Mouse (Mus musculus): ENCODE measurements at regions not wholly inside any gene's neighbourhood (a gene's known extent, or its start where the extent isn't known, plus 50 kb on each side); places are given as distances from the start of the nearest gene placed in this dataset.

DNA sequence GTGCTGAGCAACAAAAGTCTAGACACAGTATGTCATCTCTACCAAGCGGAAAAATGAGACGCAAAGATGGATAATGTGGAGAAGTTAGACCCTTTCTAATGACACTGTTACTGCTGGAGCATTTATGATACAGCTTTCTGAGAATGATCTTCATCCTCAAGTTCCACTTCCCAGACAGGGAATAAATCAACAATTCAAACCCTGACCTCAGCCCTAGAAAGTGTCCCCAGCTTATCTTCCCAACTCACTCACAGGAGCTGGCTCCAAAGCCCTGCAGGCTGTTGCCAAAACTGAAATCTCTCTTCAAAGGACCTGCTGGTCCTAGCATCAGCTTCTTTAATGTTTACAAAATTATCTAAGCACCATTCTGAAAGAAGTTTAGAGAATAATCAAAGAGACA is 85.9 kb upstream of the Lmcd1 start:
- H3K4me1 ChIP-seq (ENCODE audit: control insufficient read depth, insufficient read depth, low read length): no peaks in the 10 kb centered on the region
- no peak overlapping the region for H3K4me3 ChIP-seq (ENCODE audit: insufficient read depth, low read length)
- TF ChIP-seq POLR2A (IDR thresholded peaks at IDR 0.05; ENCODE audit: extremely low read depth, insufficient read depth, low read length): no peak
- no peak for TF ChIP-seq CTCF (IDR thresholded peaks at IDR 0.05; ENCODE audit: extremely low read depth, insufficient read depth, low read length)
- H3K27ac ChIP-seq (ENCODE audit: insufficient read depth, low read length): no peak overlapping the region

DNA sequence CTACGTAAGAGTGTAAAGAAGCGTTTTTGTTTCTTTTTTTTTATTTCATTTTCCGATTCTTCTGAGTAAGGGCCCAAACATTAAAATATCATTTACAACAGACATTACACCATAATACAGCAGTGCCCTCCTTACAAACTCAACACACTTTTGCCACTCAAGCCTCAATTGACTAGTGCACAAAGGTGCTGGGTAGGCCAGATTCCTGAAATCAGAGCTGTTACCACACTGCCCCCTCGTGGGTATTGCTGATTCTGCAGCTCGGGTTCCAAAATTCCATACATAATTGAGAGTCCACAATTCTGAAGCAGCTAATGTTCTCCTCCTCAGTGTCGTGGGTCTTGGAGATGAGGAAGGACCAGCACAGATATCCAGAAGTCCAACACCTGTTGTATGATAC is 82.5 kb upstream of the Lmcd1 start:
- TF ChIP-seq CTCF (IDR thresholded peaks at IDR 0.05; ENCODE audit: extremely low read depth, insufficient read depth, low read length) (peak; percentile 90), POLR2A (IDR thresholded peaks at IDR 0.05; ENCODE audit: extremely low read depth, insufficient read depth, low read length) (no peak)
- H3K4me1 ChIP-seq (ENCODE audit: control insufficient read depth, insufficient read depth, low read length): no peaks in the 10 kb centered on the region
- H3K27ac ChIP-seq (ENCODE audit: insufficient read depth, low read length): no peak overlapping the region
- no peak overlapping the region for H3K4me3 ChIP-seq (ENCODE audit: insufficient read depth, low read length)

DNA sequence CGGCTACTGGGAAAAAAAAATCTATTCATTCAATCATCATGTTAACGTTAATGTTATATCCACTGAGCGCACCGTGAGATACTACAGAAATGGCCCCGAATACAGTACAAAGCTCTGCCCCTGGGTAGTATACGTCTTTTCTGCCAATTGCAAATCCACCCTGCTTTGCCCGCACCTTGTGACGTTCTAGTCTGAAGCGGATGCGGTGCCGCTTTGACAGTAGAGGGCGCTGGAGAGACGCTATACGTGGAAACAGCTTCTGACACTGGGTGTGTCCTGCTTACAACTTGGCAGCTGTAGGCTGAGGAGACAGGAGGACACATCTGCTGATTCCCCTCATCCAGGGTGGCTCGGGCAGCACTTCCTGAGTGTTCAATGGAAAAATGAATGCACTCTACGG is 76.1 kb upstream of the Lmcd1 start:
- TF ChIP-seq POLR2A (IDR thresholded peaks at IDR 0.05; ENCODE audit: extremely low read depth, insufficient read depth, low read length) (no peak), CTCF (IDR thresholded peaks at IDR 0.05; ENCODE audit: extremely low read depth, insufficient read depth, low read length) (peak; percentile 90)
- H3K4me3 ChIP-seq (ENCODE audit: insufficient read depth, low read length): peak overlapping the region; percentile 4; the same call in 1 of the 2 replicates
- no peaks in the 10 kb centered on the region for H3K4me1 ChIP-seq (ENCODE audit: control insufficient read depth, insufficient read depth, low read length)
- no peak overlapping the region for H3K27ac ChIP-seq (ENCODE audit: insufficient read depth, low read length)

DNA sequence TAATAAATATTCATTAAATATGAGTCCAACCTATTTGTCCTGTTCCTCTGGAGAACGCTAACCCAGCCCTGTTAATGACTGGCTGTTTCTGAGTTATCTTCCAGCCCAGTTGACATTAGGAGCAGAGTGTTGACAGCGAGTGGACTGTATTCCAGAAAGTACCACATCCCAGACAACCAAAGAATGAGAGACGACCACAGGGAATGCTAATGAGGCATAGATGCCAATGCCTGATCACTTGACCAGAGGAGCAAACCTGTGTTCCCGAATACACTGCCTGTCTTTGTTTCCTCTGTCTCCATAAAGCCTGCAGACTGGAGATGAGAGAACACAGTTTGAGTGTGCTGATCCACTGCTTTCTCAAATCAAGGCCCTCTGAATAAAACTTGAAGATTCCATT is 74.3 kb upstream of the Lmcd1 start:
- Histone ChIP-seq H3K4me1 (ENCODE audit: control insufficient read depth, insufficient read depth, low read length) (no peaks in the 10 kb centered on the region), H3K4me3 (ENCODE audit: insufficient read depth, low read length) (no peak overlapping the region), H3K27ac (ENCODE audit: insufficient read depth, low read length) (no peak overlapping the region)
- TF ChIP-seq POLR2A (IDR thresholded peaks at IDR 0.05; ENCODE audit: extremely low read depth, insufficient read depth, low read length): no peak
- TF ChIP-seq CTCF (IDR thresholded peaks at IDR 0.05; ENCODE audit: extremely low read depth, insufficient read depth, low read length): no peak

DNA sequence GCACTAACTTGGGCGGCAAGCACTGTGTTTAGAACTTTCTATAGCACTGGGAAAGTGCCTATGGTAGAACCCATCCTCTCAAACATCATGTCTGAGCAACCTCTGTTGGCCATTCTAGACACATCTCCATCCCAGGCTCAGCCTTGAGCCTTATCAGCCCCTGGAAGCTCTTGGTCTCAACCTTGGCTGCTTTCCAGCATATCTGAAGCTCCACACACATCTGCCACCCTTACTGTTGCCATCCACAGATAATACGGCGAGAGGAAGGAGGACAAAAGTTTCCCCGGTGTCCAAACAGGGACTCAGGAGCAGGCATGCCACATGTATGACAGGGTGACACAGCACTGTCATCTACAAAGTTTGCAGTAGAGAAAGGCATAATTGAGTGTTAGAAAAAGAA is 71.4 kb upstream of the Lmcd1 start:
- TF ChIP-seq CTCF (IDR thresholded peaks at IDR 0.05; ENCODE audit: extremely low read depth, insufficient read depth, low read length): no peak
- TF ChIP-seq POLR2A (IDR thresholded peaks at IDR 0.05; ENCODE audit: extremely low read depth, insufficient read depth, low read length): no peak
- H3K4me1 ChIP-seq (ENCODE audit: control insufficient read depth, insufficient read depth, low read length): no peaks in the 10 kb centered on the region
- H3K27ac ChIP-seq (ENCODE audit: insufficient read depth, low read length): no peak overlapping the region
- H3K4me3 ChIP-seq (ENCODE audit: insufficient read depth, low read length): no peak overlapping the region

DNA sequence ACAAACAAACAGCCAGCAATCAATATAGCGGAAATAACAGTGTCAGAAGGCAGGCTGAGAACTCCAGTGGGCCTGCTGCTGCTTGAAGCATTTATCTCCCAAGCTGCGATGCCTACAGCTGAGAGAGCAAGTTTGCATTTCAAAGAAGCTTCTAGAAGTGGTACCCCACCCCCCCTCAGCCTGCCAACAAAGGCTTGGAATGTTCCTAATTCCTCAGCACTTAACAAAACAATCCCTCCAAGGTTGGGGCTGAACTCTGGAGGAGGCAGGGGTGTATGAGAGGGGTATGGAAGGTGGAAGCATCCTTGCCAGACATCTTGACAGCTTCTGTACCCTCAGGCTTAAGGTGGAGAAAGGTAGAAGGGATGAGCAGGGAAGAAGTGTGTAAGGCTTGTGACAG is 70.2 kb upstream of the Lmcd1 start:
- no peaks in the 10 kb centered on the region for H3K4me1 ChIP-seq (ENCODE audit: control insufficient read depth, insufficient read depth, low read length)

DNA sequence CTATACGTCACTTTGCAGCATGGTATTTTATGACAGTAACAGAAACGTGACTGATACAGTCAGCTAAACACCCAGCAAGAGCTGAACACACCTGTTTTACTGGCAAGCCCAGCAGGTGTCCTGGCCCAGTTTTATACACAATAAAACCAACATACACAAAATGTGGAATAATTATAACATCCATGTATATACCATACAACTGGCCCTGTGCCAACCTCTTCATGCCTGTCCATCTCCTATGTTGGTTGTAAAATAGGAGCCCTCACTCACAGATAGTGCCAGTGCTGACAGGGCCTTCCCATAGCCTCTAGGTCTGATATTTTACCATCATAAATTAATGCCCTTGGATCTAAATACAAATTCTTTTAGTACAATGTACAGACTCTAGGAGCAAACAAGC is 68.6 kb upstream of the Lmcd1 start:
- H3K4me1 ChIP-seq (ENCODE audit: control insufficient read depth, insufficient read depth, low read length): no peaks in the 10 kb centered on the region
- no peak overlapping the region for H3K27ac ChIP-seq (ENCODE audit: insufficient read depth, low read length)
- H3K4me3 ChIP-seq (ENCODE audit: insufficient read depth, low read length): no peak overlapping the region
- TF ChIP-seq CTCF (IDR thresholded peaks at IDR 0.05; ENCODE audit: extremely low read depth, insufficient read depth, low read length): no peak
- no peak for TF ChIP-seq POLR2A (IDR thresholded peaks at IDR 0.05; ENCODE audit: extremely low read depth, insufficient read depth, low read length)

More for the DNA sequence above, 70.2 kb upstream of the Lmcd1 start:
- no peak for TF ChIP-seq POLR2A (IDR thresholded peaks at IDR 0.05; ENCODE audit: extremely low read depth, insufficient read depth, low read length)
- no peak for TF ChIP-seq CTCF (IDR thresholded peaks at IDR 0.05; ENCODE audit: extremely low read depth, insufficient read depth, low read length)
- H3K27ac ChIP-seq (ENCODE audit: insufficient read depth, low read length): no peak overlapping the region
- no peak overlapping the region for H3K4me3 ChIP-seq (ENCODE audit: insufficient read depth, low read length)

DNA sequence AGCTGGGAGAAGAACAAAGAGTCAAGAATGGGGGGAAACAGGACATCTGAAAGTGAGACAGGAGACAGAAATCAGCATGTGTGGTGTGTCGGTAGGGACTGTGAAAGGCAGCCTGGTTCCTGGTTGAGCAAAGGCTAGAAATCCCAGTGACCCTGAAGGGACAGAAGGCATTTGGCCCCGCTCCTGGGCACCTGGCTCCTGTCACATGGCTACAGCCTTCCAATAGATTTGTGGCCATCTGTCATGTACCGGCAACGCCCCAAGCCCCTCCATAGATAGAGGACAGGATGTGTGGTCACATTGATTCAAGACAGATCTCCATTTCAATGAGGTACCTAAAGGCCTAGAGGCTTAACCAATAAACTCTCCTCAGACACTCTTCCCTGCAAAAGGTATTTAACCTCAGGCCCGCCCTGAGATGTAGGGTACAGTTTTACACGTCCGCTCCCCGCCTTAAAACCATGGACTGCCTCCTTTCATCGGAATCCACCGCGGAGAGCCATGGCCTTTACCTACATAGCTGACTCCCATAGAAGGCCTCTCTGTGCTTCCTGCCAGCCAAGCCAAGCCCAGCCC is 68.0 kb upstream of the Lmcd1 start:
- no peak for TF ChIP-seq POLR2A (IDR thresholded peaks at IDR 0.05; ENCODE audit: extremely low read depth, insufficient read depth, low read length)
- TF ChIP-seq CTCF (IDR thresholded peaks at IDR 0.05; ENCODE audit: extremely low read depth, insufficient read depth, low read length): no peak
- Histone ChIP-seq H3K27ac (ENCODE audit: insufficient read depth, low read length) (no peak overlapping the region), H3K4me3 (ENCODE audit: insufficient read depth, low read length) (no peak overlapping the region), H3K4me1 (ENCODE audit: control insufficient read depth, insufficient read depth, low read length) (no peaks in the 10 kb centered on the region)

DNA sequence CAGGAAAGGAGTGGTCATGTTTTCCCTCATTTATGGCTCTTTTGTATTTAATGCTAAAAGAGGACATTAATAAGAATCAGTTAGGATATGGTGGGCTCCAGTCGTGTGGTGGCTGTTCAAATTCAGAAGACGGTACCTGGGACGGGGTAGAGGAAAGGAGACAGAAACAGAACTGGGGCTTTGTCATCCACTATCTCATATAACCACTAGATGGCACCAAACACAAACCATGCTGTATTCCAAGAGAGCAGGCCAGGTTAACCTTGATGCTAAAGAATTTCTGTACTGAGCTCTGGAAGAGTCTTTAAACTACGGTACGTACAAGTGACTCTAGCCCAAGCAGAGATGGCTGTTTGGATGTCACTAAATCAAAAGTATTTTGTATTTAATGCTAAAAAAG is 66.3 kb upstream of the Lmcd1 start:
- no peak for TF ChIP-seq POLR2A (IDR thresholded peaks at IDR 0.05; ENCODE audit: extremely low read depth, insufficient read depth, low read length)
- peak; percentile 62 for TF ChIP-seq CTCF (IDR thresholded peaks at IDR 0.05; ENCODE audit: extremely low read depth, insufficient read depth, low read length)
- Histone ChIP-seq H3K27ac (ENCODE audit: insufficient read depth, low read length) (no peak overlapping the region), H3K4me1 (ENCODE audit: control insufficient read depth, insufficient read depth, low read length) (no peaks in the 10 kb centered on the region), H3K4me3 (ENCODE audit: insufficient read depth, low read length) (no peak overlapping the region)

DNA sequence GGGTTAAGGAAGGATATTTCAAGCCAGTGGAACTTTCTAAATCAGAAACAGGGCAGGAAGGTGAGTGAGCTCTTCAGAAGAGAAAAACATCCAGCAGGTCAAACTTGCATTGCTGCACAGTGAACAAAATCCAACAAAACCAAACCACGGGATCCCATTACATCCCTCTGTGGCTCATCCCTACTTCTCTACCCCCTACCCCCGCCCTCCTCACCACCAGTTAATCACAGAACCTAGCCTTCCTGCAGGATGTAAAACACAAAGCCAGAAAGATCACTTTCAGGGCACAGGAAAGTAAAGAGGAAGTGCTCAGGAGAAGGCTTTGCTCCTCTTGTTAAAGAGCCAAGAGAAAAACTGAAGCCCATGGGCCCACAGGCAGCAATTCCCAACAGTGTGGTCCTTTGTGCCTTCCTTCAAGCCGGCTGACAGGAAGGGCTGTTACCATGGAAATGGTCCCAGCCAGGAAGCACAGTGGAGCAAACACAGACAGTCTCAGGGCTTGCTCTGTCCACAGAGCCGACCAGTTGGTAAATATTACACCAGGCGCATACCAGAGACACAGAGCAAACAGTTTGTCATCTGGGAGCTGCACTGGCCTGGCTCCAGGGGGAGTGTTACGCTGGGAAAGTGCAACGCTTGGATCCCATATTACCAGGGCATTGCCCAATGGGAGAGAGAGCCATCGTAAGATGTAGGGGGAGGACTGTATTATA is 63.2 kb upstream of the Lmcd1 start:
- H3K27ac ChIP-seq (ENCODE audit: insufficient read depth, low read length): 0 out of 2 replicates have a peak overlapping the region, but pooled peaks have one; percentile 21
- H3K4me1 ChIP-seq (ENCODE audit: control insufficient read depth, insufficient read depth, low read length): no peaks in the 10 kb centered on the region
- H3K4me3 ChIP-seq (ENCODE audit: insufficient read depth, low read length): no peak overlapping the region
- TF ChIP-seq CTCF (IDR thresholded peaks at IDR 0.05; ENCODE audit: extremely low read depth, insufficient read depth, low read length) (no peak), POLR2A (IDR thresholded peaks at IDR 0.05; ENCODE audit: extremely low read depth, insufficient read depth, low read length) (no peak)
